Comparison of ENCODE assay signal across 9 mouse cellular contexts in genomic region chr19:58861174-58861760, GRCm38 (mm10).
DNase-seq lines count a peak whose midpoint lies in the region; ATAC-seq and TF ChIP-seq lines count a peak whose summit lies in the region.
"Had no signal": no experiment of that assay in that cellular context is flagged by ENCODE, and none has a peak within 500 bp of the region (broad histone marks: within the 10 kb centered on the region; RNA-seq: fewer than 3 reads in every experiment).

No protein-coding gene starts in this region.

- no peaks in the 10 kb centered on the region for H3K36me3 ChIP-seq in heart, embryonic 15.5 days
- H3K36me3 ChIP-seq in hindbrain, embryonic 12.5 days, result no peaks in the 10 kb centered on the region
- no peaks in the 10 kb centered on the region for H3K36me3 ChIP-seq in midbrain, embryonic 10.5 days

- TF ChIP-seq POLR2A in cortical plate, adult 2 months (IDR thresholded peaks at IDR 0.05; ENCODE audit: extremely low read depth, insufficient read depth, low read length), result no peak

- TF ChIP-seq CTCF in cortical plate, adult 2 months (IDR thresholded peaks at IDR 0.05; ENCODE audit: extremely low read depth, insufficient read depth, low read length), result no peak

- peak overlapping the region; percentile 59 for H3K9ac ChIP-seq in heart, embryonic 15.5 days
- H3K9ac ChIP-seq in hindbrain, embryonic 12.5 days, result peak overlapping the region; percentile 72

- peak overlapping the region; percentile 91 for H3K4me2 ChIP-seq in heart, embryonic 15.5 days
- H3K4me2 ChIP-seq in hindbrain, embryonic 12.5 days (replicated peaks), result peak overlapping the region; percentile 74

- ATAC-seq in heart, embryonic 15.5 days (replicated peaks; ENCODE audit: insufficient number of reproducible peaks, insufficient read depth, low FRiP score, low read depth), result no peak
- no peak; the same call in none of the 2 replicates for ATAC-seq in hindbrain, embryonic 12.5 days (ENCODE audit: low FRiP score)

- H3K27me3 ChIP-seq in heart, embryonic 15.5 days, result 0 out of 2 replicates have a peak, but pooled peaks cover 7% of the 10 kb centered on the region
- H3K27me3 ChIP-seq in hindbrain, embryonic 12.5 days, result 0 out of 2 replicates have a peak, but pooled peaks cover 3% of the 10 kb centered on the region
- H3K27me3 ChIP-seq in midbrain, embryonic 10.5 days (ENCODE audit: low read depth, poor library complexity, severe bottlenecking), result peaks cover 45% of the 10 kb centered on the region
- H3K27me3 ChIP-seq: CH12.LX had no signal

- peak overlapping the region; percentile 48; the same call in 1 of the 2 replicates for H3K27ac ChIP-seq in heart, embryonic 15.5 days
- H3K27ac ChIP-seq in cortical plate, adult 2 months (ENCODE audit: insufficient read depth, low read length), result no peak overlapping the region
- H3K27ac ChIP-seq in hindbrain, embryonic 12.5 days, result peak overlapping the region; percentile 82
- H3K27ac ChIP-seq in midbrain, embryonic 10.5 days (replicated peaks), result peak overlapping the region; percentile 78

- intact Hi-C loops in heart, postnatal 10 days (cut with DNase I), result loop anchor here (2.0 to 5.0 kb wide), 3 partner anchors 44 to 54 kb away; no protein-coding TSS in a partner anchor

- DNase-seq in heart, postnatal 10 days, result no peak
- no peak for DNase-seq in midbrain, embryonic 10.5 days (ENCODE audit: low spot score)
- no peak for DNase-seq in thymus, adult 18-20 months
- no peak for DNase-seq in ovary, postnatal 14 days (ENCODE audit: low spot score)
- no peak for DNase-seq in cerebellum, adult 9-11 months

- 28% methylated on average over 10 of the region's 12 CpGs for WGBS in heart, embryonic 15.5 days
- 11% methylated on average over 12 of the region's 12 CpGs for WGBS in hindbrain, embryonic 12.5 days
- 22% methylated on average over 12 of the region's 12 CpGs for WGBS in midbrain, embryonic 10.5 days

- no peaks in the 10 kb centered on the region for H3K9me3 ChIP-seq in heart, embryonic 15.5 days (replicated peaks)
- H3K9me3 ChIP-seq in hindbrain, embryonic 12.5 days (replicated peaks), result no peaks in the 10 kb centered on the region; the same call in 1 of the 2 replicates
- 0 out of 2 replicates have a peak, but pooled peaks cover 4% of the 10 kb centered on the region for H3K9me3 ChIP-seq in midbrain, embryonic 10.5 days (replicated peaks)

- peaks cover 25% of the 10 kb centered on the region for H3K4me1 ChIP-seq in heart, embryonic 15.5 days (replicated peaks)
- H3K4me1 ChIP-seq in cortical plate, adult 2 months (ENCODE audit: control insufficient read depth, insufficient read depth, low read length), result peaks cover 4% of the 10 kb centered on the region; the same call in 1 of the 2 replicates
- H3K4me1 ChIP-seq in hindbrain, embryonic 12.5 days, result peaks cover 20% of the 10 kb centered on the region
- H3K4me1 ChIP-seq in midbrain, embryonic 10.5 days, result peaks cover 40% of the 10 kb centered on the region

- peak overlapping the region; percentile 61 for H3K4me3 ChIP-seq in heart, embryonic 15.5 days
- H3K4me3 ChIP-seq in cortical plate, adult 2 months (ENCODE audit: insufficient read depth, low read length), result peak overlapping the region; percentile 64; the same call in 1 of the 2 replicates
- H3K4me3 ChIP-seq in hindbrain, embryonic 12.5 days, result peak overlapping the region; percentile 57
- peak overlapping the region; percentile 70 for H3K4me3 ChIP-seq in midbrain, embryonic 10.5 days
